Mouse (Mus musculus) ES-Bruce4 (cell line): ENCODE results near the gene Fosb.

ENCODE experiments used
- CTCF ChIP-seq: IDR thresholded peaks from one replicate; pipeline ENCODE4 v1.8.1; 2011; ENCODE audit warnings: low read depth, low read length
- EP300 ChIP-seq: IDR thresholded peaks from 2 replicates; pipeline ENCODE4 v1.6.1; 2011; ENCODE audit warnings: low read depth, low read length; ENCODE audit not compliant: insufficient read depth
- POLR2A ChIP-seq: IDR thresholded peaks from one replicate; pipeline ENCODE4 v1.8.1; 2011; ENCODE audit warnings: low read length; ENCODE audit not compliant: insufficient read depth

DNA sequence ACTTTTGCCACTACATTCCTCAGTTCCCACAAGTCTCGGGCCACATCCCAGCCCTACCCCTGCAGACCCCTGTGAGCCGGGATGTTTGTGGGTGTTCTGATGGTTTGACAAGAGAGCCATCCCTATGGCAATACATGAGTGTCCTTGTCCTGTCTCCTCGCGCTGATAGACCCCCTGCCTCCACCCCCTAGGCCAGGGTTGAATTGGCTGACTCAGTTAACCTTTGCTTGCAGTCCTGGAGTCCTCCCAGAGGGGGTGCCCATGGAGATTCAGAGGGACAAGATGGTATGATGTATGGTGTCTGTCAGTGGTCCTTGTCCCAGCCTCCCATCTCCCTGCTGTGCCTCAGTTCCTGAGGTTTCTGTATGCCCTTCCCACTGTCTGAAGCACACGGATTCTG, 4.2 kb upstream of the Fosb start:
- no peak for TF ChIP-seq CTCF
- no peak for TF ChIP-seq EP300
- TF ChIP-seq POLR2A = no peak
